Mouse (Mus musculus) hindbrain, embryonic 12.5 days (tissue): ENCODE data around the gene Poldip2. TPM values are rescaled to one million over a fixed set of nuclear protein-coding genes. Genes with fewer than 3 reads are reported as not detected.
A peak's percentile ranks its signal among the peaks of the same experiment; 100 is the strongest.

Experiments
- ATAC-seq: fragments of 200-750 bp; cut with Nextera tagmentation; 2 replicates; pipeline ENCODE4 v1.8.0; 2017; ENCODE audit warnings: moderate TSS enrichment; ENCODE audit not compliant: low FRiP score
- H3K27ac ChIP-seq: fragments of 300-500 bp; sonication (generic); 2 replicates; pipeline ENCODE4 v1.5.1; 2016; ENCODE audit warnings: mild to moderate bottlenecking
- H3K27me3 ChIP-seq: fragments of 300-500 bp; sonication (generic); 2 replicates; pipeline ENCODE4 v1.6.1; 2016; ENCODE audit warnings: mild to moderate bottlenecking
- H3K36me3 ChIP-seq: fragments of 300-500 bp; sonication (generic); 2 replicates; pipeline ENCODE4 v1.6.1; 2016; ENCODE audit warnings: mild to moderate bottlenecking
- H3K4me1 ChIP-seq: fragments of 300-500 bp; sonication (generic); 2 replicates; pipeline ENCODE4 v1.6.1; 2016
- H3K4me2 ChIP-seq: fragments of 300-500 bp; sonication (generic); replicated peaks from 2 replicates; pipeline ENCODE4 v1.6.1; 2016; ENCODE audit warnings: mild to moderate bottlenecking
- H3K4me3 ChIP-seq: fragments of 300-500 bp; sonication (generic); 2 replicates; pipeline ENCODE4 v1.5.1; 2016; ENCODE audit warnings: mild to moderate bottlenecking
- H3K9ac ChIP-seq: fragments of 300-500 bp; sonication (generic); 2 replicates; pipeline ENCODE4 v1.6.1; 2016; ENCODE audit warnings: mild to moderate bottlenecking, moderate library complexity
- H3K9me3 ChIP-seq: fragments of 300-500 bp; sonication (generic); replicated peaks from 2 replicates; pipeline ENCODE4 v1.6.1; 2016; ENCODE audit warnings: mild to moderate bottlenecking
- WGBS: fragments of 180-500 bp; shearing (Covaris S2); methylation state at CpG from one replicate; pipeline ENCODE4 v1.1.7; 2016; 5-methylcytosine and 5-hydroxymethylcytosine counted together
- polyA plus RNA-seq: library from polyadenylated mRNA; unstranded; fragments of >200 nt; fragmentation: Nextera tagmentation; extraction: Ambion mirVana; gene quantifications from 2 replicates; pipeline ENCODE4 v1.2.1, GENCODE M21; 2016

Poldip2 gene
- polyA plus RNA-seq: 166 and 176 TPM in 2 replicates

GRCm38 (mm10) chr11:78512025-78512957, at the start of gene Poldip2, which contains the start of gene Tmem199:
Poldip2 (plus strand) TSS chr11:78512193.
Tmem199 (minus strand) TSS chr11:78512172.
- Histone ChIP-seq H3K9me3 (no peaks in the 10 kb centered on the region), H3K4me3 (peak within 1 kb of the TSS; percentile 75), H3K27me3 (no peaks in the 10 kb centered on the region), H3K4me2 (peak within 1 kb of the TSS; percentile 85), H3K36me3 (peaks cover 44% of the 10 kb centered on the region), H3K27ac (peak within 1 kb of the TSS; percentile 81), H3K4me1 (peaks cover 19% of the 10 kb centered on the region), H3K9ac (peak within 1 kb of the TSS; percentile 94)
- WGBS: under 1% methylated on average over 67 of the region's 67 CpGs
- peak; percentile 95 for ATAC-seq

DNA sequence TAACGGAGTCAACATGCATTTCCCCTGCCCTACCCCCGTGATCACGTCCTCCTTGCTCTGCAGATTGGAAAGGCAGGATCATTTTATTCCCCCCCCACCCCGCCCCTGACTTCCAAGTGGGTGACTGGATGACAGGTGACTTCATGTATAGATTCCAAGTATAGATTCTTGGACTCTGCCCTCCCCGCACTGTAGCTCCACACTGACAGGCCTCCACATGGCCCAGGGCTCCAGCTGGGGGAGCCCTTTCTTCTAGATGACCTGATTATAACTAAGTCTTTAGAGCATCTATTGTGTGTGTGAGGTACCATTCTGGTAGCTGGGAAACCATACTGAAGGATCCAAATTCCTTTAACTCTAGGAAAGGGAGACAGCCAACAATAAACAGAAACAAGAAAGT, 49.3 kb upstream of the Poldip2 start:
- 86% methylated on average over 5 of the region's 5 CpGs for WGBS
- peaks cover 14% of the 10 kb centered on the region for H3K4me1 ChIP-seq
- H3K36me3 ChIP-seq: no peaks in the 10 kb centered on the region
- no peak overlapping the region for H3K27ac ChIP-seq
- ATAC-seq: no peak
- no peak overlapping the region for H3K4me3 ChIP-seq
- no peak overlapping the region for H3K9ac ChIP-seq
- no peaks in the 10 kb centered on the region for H3K9me3 ChIP-seq
- no peak overlapping the region for H3K4me2 ChIP-seq
- no peaks in the 10 kb centered on the region; the same call in 1 of the 2 replicates for H3K27me3 ChIP-seq

- no peak for ATAC-seq
These were observed 48.5 kb upstream of the Poldip2 start for GRCm38 (mm10) chr11:78463286-78464036.

DNA sequence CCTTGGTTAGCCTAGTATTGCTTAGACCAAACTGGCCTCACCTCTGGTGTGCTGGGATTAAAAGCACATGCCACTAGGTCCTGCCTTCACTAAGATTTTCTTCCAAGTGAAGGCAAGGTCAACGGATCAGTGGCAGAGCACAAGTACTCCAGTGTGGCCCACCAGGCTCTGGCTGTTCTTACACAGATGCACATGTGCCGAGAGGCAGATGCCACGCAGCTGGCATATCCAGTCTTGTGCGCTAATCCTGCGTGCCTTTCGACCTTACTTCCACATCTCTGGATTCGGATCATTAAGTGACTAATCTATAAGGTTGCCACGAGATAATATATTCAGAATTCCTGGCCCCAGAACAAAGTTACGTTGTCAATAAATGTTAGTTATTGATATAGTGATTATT, 46.9 kb upstream of the Poldip2 start:
- ATAC-seq: 0 out of 2 replicates have a peak, but pooled peaks have one; percentile 24
- peak overlapping the region; percentile 88 for H3K9ac ChIP-seq
- H3K27me3 ChIP-seq: no peaks in the 10 kb centered on the region; the same call in 1 of the 2 replicates
- peak overlapping the region; percentile 75 for H3K4me3 ChIP-seq
- peak overlapping the region; percentile 87; the same call in 1 of the 2 replicates for H3K27ac ChIP-seq
- H3K36me3 ChIP-seq: no peaks in the 10 kb centered on the region
- H3K4me1 ChIP-seq: peaks cover 14% of the 10 kb centered on the region
- WGBS: 29% methylated on average over 9 of the region's 9 CpGs
- peak overlapping the region; percentile 90 for H3K4me2 ChIP-seq
- no peaks in the 10 kb centered on the region for H3K9me3 ChIP-seq

More at GRCm38 (mm10) chr11:78463286-78464036, 48.5 kb upstream of the Poldip2 start:
- WGBS: 73% methylated on average over 13 of the region's 13 CpGs
- H3K4me2 ChIP-seq: no peak overlapping the region
- H3K9ac ChIP-seq: no peak overlapping the region
- H3K36me3 ChIP-seq: no peaks in the 10 kb centered on the region
- no peaks in the 10 kb centered on the region for H3K9me3 ChIP-seq
- H3K4me1 ChIP-seq: peaks cover 14% of the 10 kb centered on the region
- H3K4me3 ChIP-seq: no peak overlapping the region
- no peak overlapping the region for H3K27ac ChIP-seq
- H3K27me3 ChIP-seq: no peaks in the 10 kb centered on the region; the same call in 1 of the 2 replicates

GRCm38 (mm10) chr11:78465568-78466180, 46.3 kb upstream of the Poldip2 start, which contains the start of gene Slc46a1:
Slc46a1 (plus strand) TSS chr11:78465697.
- H3K36me3 ChIP-seq: no peaks in the 10 kb centered on the region
- no peaks in the 10 kb centered on the region for H3K27me3 ChIP-seq
- H3K9ac ChIP-seq: peak within 1 kb of the TSS; percentile 88
- peak within 1 kb of the TSS; percentile 75 for H3K4me3 ChIP-seq
- under 1% methylated on average over 41 of the region's 41 CpGs for WGBS
- H3K4me2 ChIP-seq: peak within 1 kb of the TSS; percentile 90
- H3K4me1 ChIP-seq: peaks cover 14% of the 10 kb centered on the region
- peak within 1 kb of the TSS; percentile 87 for H3K27ac ChIP-seq
- H3K9me3 ChIP-seq: no peaks in the 10 kb centered on the region
- ATAC-seq: peak; percentile 92

- Histone ChIP-seq H3K36me3 (no peaks in the 10 kb centered on the region), H3K9me3 (no peaks in the 10 kb centered on the region), H3K27ac (peak overlapping the region; percentile 87), H3K4me1 (peaks cover 14% of the 10 kb centered on the region), H3K9ac (peak overlapping the region; percentile 88), H3K4me3 (peak overlapping the region; percentile 75), H3K27me3 (no peaks in the 10 kb centered on the region), H3K4me2 (peak overlapping the region; percentile 90)
- WGBS: 60% methylated on average over 23 of the region's 23 CpGs
- ATAC-seq: 0 out of 2 replicates have a peak, but pooled peaks have one; percentile 18
These were observed 45.6 kb upstream of the Poldip2 start for GRCm38 (mm10) chr11:78466242-78466912.

DNA sequence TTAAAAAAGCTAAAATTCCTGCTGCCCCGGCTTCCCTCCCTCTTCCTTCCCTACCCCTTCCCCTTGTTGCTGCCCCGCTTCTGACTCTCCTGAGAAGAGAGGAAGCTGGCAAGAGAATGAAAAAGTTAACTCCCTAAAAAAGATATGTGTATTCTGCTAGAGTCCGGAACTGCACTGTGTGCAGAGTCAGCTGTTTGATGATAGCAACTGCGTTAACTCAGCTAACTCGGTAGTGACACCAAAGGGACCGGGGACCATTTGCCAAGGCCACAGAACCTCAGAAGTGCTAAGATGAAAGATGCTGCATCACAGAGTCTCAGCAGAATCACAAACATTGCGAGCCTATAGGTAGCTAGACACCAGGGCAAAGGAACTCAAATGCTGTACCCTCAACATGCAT, 44.5 kb upstream of the Poldip2 start:
- ATAC-seq: no peak
- Histone ChIP-seq H3K9me3 (no peaks in the 10 kb centered on the region), H3K36me3 (0 out of 2 replicates have a peak, but pooled peaks cover under 1% of the 10 kb centered on the region), H3K27me3 (no peaks in the 10 kb centered on the region), H3K9ac (no peak overlapping the region), H3K4me2 (no peak overlapping the region), H3K4me1 (peaks cover 14% of the 10 kb centered on the region), H3K27ac (no peak overlapping the region), H3K4me3 (no peak overlapping the region)
- WGBS: 89% methylated on average over 7 of the region's 7 CpGs

DNA sequence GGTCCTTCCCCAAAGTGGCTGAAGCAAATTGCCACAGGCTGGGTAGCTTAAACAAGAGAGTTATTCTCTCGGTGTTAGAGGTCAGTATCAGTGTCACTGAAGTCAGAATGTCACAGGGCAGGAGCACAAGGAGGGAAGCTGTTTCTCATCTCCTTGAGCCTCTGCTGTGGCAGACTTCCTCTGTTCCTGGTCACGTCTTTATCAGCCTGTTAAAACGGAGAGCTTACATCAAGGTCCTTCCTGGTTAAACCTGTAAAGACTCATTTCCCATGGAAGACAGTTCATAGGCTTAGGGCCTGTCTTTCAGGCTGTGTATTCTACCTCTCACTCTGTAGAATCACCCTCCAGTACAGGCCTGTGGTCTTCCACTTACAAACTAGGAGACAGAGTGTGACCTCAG, 44.1 kb upstream of the Poldip2 start:
- WGBS: 66% methylated on average over 3 of the region's 3 CpGs
- Histone ChIP-seq H3K4me2 (no peak overlapping the region), H3K36me3 (0 out of 2 replicates have a peak, but pooled peaks cover 5% of the 10 kb centered on the region), H3K9me3 (no peaks in the 10 kb centered on the region), H3K27ac (no peak overlapping the region), H3K27me3 (no peaks in the 10 kb centered on the region), H3K9ac (no peak overlapping the region), H3K4me3 (no peak overlapping the region), H3K4me1 (peaks cover 14% of the 10 kb centered on the region)
- no peak for ATAC-seq

- H3K27me3 ChIP-seq: no peaks in the 10 kb centered on the region
- 89% methylated on average over 10 of the region's 10 CpGs for WGBS
- no peak overlapping the region for H3K4me3 ChIP-seq
- no peaks in the 10 kb centered on the region for H3K9me3 ChIP-seq
- peaks cover 11% of the 10 kb centered on the region; the same call in 1 of the 2 replicates for H3K36me3 ChIP-seq
- H3K9ac ChIP-seq: no peak overlapping the region
- no peak for ATAC-seq
- peaks cover 3% of the 10 kb centered on the region for H3K4me1 ChIP-seq
- H3K27ac ChIP-seq: no peak overlapping the region
- no peak overlapping the region for H3K4me2 ChIP-seq
These were observed 40.5 kb upstream of the Poldip2 start for GRCm38 (mm10) chr11:78471326-78472103.

GRCm38 (mm10) chr11:78475289-78475688, 36.7 kb upstream of the Poldip2 start:
- Histone ChIP-seq H3K4me3 (no peak overlapping the region), H3K9me3 (no peaks in the 10 kb centered on the region), H3K4me1 (no peaks in the 10 kb centered on the region), H3K27me3 (no peaks in the 10 kb centered on the region), H3K4me2 (no peak overlapping the region), H3K9ac (no peak overlapping the region), H3K36me3 (peaks cover 13% of the 10 kb centered on the region; the same call in 1 of the 2 replicates), H3K27ac (no peak overlapping the region)
- no peak for ATAC-seq
- 92% methylated on average over 3 of the region's 3 CpGs for WGBS

DNA sequence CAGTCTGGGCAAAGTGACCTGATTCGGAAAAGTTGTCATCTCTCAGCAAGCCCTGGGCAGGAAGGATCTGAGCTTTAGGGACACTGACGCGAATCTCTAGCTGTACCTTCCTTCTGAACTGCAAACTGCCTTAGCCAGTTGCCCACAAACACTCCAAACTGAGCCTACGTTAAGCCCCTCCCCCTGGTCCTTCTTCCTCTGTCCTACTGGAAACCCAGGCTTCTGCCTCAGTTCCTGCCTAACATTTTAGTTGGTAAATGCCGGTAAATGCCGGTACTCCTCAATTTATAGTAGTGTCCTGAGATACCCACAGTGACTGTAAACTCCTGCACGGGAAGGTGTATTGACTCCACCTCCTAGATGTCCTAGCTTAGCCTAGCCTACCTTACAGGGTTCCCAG, 28.4 kb upstream of the Poldip2 start:
- Histone ChIP-seq H3K9me3 (no peaks in the 10 kb centered on the region), H3K4me1 (no peaks in the 10 kb centered on the region), H3K27ac (no peak overlapping the region), H3K9ac (no peak overlapping the region), H3K4me3 (no peak overlapping the region), H3K4me2 (no peak overlapping the region), H3K36me3 (peaks cover 33% of the 10 kb centered on the region), H3K27me3 (peaks cover 31% of the 10 kb centered on the region)
- WGBS: 64% methylated on average over 7 of the region's 7 CpGs
- no peak for ATAC-seq
